Mouse (Mus musculus) kidney, postnatal 25 days (tissue): ENCODE data around the gene Eya4.

Experiments
- DNase-seq, 2 experiments: peaks; one replicate each; pipeline ENCODE4 v3.0.0; 2021; ENCODE audit warnings: mixed read lengths in 2 of 2

The Eya4 gene

GRCm38 (mm10) chr10:23144616-23145015, 206.0 kb downstream of the Eya4 start:
- DNase-seq, result no peak

- DNase-seq, result no peak
Observed at GRCm38 (mm10) chr10:23127947-23128346, 222.6 kb downstream of the Eya4 start.

GRCm38 (mm10) chr10:23127151-23127550, 223.4 kb downstream of the Eya4 start:
- DNase-seq, result no peak

- no peak for DNase-seq
Observed at GRCm38 (mm10) chr10:23126529-23126928, 224.1 kb downstream of the Eya4 start.

GRCm38 (mm10) chr10:23120437-23120836, 230.1 kb downstream of the Eya4 start:
- DNase-seq, result no peak

GRCm38 (mm10) chr10:23116786-23117410, 233.7 kb downstream of the Eya4 start:
- DNase-seq, result peak; percentile 72 to 82

DNA sequence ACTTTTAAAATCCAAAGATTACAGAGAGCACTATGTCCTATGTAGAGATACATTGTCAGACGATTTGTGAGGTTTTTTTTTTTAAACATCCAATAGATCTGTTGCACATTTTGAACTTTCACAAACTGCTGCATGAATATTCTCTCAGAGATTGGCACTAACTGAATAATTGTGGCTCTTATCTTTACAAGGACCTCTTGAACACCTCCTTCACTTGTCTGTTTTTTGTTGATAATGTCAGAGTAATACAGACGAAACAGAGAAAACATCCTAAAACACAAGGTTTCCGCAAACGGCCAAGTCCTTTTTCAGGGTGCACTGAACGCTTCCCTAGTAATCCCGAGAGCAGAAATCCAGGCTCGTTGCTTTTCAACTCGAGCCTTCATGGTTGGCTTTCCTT, 234.5 kb downstream of the Eya4 start:
- no peak for DNase-seq

GRCm38 (mm10) chr10:23115321-23115720, 235.3 kb downstream of the Eya4 start:
- no peak for DNase-seq

- no peak for DNase-seq
Observed at GRCm38 (mm10) chr10:23108122-23108521, 242.5 kb downstream of the Eya4 start.

DNA sequence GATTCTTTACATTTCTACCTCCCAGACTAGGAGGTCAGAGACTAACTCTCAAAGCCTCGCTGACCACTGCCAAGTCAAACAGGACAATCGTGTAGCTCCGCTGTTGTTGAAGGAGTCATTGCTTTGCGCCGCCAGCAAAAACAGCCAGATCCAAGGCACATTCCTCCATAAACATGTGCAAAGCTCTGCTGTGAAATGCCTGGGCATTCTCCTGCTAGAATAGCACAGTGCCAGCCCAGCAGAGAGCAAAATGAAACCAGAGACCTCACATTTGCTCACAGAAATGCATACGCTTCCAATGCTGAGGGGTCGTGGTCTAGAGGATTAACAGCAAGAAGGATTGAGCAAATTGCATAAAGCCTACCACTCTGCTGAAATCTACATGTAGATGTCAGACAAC, 258.1 kb downstream of the Eya4 start:
- DNase-seq, result no peak

GRCm38 (mm10) chr10:23091552-23091951, 259.0 kb downstream of the Eya4 start:
- no peak for DNase-seq

DNA sequence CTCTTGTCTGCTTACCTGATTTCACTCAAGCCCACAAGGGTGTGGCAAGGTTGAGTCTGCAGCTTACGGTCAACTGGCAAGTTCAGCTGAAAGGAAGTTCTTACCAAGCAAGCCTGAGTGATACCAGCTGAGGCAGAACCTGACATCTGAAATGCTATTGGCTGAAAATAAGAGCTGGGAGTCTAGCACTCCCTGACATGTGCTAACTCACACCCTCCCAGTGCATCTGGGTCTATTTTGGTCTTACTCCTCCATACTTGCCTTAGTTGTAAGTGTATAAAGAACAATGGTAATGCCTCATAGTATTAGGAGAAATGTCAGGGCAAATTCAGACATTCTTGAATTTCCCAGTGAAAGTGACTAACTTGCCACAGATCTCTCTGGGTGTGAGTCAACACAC, 260.3 kb downstream of the Eya4 start:
- DNase-seq, result no peak

GRCm38 (mm10) chr10:23089271-23089670, 261.3 kb downstream of the Eya4 start:
- DNase-seq, result no peak

GRCm38 (mm10) chr10:23088764-23089163, 261.8 kb downstream of the Eya4 start:
- no peak for DNase-seq

DNA sequence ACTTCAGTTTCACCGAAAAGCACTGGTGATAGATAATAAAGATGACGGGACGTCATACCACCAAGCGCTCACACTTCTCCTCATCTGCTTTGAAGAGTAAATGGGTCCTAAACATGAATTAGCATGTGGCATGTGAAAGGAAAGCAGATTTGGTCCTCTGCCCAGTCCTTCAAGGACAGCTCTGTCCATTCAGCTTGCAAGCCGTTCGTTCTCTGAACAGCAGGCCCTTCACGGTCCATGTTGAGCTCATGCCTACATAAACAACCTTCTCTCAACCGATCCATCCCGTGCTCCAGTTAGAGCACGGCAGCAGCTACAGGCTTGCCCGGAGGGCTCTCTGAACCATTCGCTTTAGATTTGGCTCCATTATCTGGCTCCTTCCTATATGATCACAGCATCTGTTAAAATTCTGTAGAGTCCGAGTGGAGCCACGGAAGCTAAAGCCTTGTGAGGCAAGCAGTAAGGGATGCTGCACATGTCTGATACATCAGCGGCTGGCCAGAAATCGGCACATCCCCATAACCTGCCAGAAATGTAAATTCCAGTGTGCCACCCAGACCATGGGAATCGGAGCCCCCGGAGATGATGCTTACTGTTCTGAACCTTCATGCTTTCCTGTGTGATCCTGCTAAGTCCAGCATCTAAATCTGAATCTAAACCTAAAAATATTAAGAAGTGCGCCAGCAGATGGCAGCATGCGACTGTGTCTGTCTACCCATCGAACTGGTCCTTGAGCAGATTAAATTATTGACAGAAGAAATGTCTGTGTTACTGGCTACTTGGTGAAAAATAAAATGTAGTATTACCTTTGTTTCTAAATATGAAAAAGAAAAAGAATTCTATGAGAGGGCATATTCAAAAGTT, 264.0 kb downstream of the Eya4 start:
- peak in 1 of 2 experiments; percentile 84 for DNase-seq

DNA sequence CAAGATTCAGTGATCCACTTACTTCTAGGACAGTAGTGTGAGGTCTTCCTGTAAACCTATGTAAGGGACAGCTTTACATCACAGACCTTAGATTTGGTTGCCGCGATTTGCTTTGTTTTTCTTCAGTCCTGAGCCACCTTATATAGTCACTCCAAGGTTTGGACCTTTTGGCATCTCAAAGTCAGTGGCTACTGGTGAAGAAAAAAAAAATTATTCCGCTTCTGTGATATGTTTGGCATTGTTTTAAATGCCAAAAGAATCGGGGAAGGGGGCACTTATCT, 269.1 kb downstream of the Eya4 start:
- no peak for DNase-seq

DNA sequence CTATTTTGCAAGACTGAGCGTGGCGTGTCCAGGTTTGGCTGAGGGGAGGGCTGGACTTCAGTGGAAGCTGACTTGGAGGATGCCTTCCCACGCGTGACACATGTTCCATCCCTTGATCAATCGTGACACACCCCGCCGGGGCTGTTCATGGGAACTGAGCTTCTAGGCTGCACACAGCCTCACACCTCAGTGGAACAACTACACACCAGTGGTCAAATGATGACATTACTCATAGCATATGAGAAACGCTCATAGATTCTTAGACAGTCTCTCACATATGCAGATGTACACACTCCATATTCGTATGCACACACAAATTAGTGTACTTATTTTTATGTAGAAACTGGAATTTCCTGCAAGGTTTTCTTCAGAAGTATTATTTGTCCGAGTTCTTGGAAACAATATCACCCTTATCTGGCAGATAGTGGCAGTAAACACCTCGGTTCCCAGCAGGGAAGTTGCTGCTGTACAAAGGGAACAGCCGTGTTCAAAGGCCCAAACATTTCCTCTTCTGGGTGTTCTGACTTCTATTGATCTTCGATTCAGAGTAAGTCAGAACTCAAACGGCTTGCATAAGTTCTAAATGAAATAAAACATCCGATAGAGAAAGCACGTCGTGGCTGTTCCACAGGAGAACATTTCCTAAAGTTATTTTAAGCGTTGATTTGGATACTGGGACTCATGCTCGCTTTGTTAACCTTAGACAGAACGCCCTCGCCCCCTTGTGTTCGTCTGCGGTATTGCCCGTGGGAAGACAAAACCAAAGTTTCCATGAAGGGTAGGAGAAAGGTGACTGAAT, 269.6 kb downstream of the Eya4 start:
- peak; percentile 70 to 91 for DNase-seq

DNA sequence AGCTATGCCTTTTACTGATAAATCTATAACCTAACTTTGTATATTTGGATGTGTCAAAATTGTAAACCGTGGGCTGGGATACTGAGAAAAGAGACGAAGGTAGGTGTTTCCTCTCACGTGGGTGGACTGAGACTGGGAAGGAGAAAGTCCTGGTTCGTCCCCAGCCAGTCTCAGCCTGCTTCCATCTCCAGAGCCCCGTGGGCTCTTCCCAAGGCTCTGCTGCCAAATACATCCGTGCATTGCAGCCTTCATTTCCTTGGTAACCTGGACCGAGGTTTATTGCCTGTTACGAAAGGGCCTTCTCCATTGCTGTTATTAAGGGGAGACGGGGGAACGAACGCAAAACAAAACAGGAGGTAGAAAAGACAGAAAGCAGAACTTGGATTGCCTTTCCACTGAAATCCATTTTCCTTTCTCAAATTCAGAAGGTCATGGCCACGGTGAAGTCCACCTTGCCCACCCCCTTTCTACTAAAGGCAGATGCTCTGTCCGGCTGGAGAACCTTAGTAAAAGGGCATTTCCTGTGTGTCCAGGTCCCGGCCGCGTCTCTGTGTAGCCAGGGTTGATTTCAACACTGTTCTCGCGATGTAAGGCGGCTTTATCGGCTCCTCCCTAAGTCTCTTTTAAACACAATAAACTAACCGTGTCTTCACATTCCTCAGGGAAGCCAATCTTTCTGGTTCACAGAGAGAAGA, 273.7 kb downstream of the Eya4 start:
- peak; percentile 58 to 60 for DNase-seq

DNA sequence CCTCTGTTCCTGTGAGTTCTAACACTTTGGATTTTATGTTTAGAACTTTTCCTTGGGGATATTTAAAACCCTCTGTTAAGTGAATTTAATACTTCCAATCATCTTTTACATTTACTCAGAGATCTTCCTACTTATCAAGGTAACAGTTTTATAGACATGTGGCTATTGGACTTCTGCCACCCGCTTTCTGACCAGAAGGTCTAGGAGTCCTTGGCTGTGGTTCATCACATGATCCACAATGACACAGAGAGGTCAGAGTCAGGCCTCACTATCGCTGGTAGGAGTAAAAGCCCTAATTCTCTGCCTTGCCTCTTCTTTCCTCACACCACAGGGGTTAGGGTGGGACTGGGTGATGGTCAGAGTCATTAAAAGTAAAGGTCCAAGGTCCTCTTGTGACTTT, 277.2 kb downstream of the Eya4 start:
- DNase-seq, result no peak

DNA sequence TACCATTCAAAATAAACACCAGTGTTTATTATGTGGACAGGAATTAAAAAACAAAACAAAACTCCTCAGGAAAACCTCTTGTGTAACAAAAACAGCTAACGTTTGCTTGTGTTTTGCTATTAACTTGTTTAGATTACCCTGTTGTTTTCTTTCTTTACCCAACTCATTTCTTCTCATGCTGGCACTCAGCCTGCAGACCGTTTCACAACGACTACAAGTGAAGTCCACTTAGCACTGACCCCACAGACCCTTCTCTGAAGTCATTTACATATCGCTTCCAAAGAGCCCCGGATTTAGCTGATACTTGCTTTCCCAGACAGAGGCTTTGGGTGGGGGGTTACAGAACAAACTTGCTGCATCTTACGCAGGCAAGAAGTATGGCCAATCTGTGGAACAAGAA, 286.9 kb downstream of the Eya4 start:
- no peak for DNase-seq

DNA sequence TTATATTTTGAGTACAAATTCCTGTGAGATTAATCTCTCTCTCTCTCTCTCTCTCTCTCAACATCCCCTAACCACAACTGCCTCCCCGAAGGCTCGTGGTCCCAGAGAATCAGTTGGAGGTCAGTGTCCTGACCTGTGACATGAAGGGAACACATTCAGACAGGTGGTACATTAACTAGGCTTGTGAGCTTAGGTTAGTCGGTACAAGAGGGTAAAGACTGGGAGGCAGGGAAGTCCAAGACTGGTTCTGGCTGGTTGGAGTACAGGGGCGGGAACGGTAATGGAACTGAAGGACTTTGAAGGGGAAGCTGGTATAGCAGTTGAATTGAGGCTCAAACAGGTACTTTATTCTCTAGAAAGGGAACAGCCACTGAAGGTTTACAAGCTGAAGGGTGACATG, 287.9 kb downstream of the Eya4 start:
- DNase-seq, result peak in 1 of 2 experiments; percentile 43

- DNase-seq, result no peak
Observed at GRCm38 (mm10) chr10:23060694-23061060, 289.9 kb downstream of the Eya4 start.

GRCm38 (mm10) chr10:23060041-23060693, 290.4 kb downstream of the Eya4 start:
- DNase-seq, result no peak
